Mouse (Mus musculus) cerebellum, adult 11 months (tissue): ENCODE results near the gene Gm6482.
"Not testable (repeated sequence)": the region's sequence is repeated elsewhere in the genome, so short reads cannot be mapped to it uniquely, and the experiment has no call there.

Source experiments
- DNase-seq: peaks from one replicate; pipeline ENCODE4 v3.0.0; 2022

Gm6482 gene

DNA sequence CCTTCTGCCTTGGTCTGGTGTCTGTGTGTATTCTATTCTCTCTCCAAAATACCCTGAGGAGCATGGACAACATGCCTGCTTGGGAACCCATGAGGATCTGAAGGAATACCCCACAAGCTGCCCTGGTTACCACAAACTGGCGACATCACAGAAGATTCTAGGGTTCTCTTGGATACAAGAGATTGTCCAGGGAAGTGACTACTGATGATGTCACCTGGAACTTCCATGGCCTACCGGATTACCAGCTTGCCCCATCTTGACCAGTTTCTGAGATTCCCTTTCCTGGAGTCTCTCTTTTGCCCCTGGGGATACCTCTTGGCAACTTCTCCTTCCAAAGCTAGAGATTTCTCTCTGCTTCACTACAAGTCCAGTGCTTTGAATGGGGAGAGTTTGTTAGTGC lies at the start of gene Gm6482:
TSS of gene Gm6482 (minus strand) at position 101 of the 400 bp plus-strand sequence.
- not testable (repeated sequence) for DNase-seq

DNA sequence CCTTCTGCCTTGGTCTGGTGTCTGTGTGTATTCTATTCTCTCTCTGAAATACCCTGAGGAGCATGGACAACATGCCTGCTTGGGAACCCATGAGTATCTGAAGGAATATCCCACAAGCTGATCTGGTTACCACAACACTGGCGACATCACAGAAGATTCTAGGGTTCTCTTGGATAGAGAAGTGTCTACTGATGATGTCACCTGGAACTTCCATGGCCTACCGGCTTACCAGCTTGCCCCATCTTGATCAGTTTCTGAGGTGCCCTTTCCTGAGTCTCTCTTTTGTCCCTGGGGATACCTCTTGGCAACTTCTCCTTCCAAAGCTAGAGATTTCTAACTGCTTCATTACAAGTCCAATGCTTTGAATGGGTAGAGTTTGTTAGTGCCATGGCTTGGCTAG lies 45.3 kb upstream of the Gm6482 start, which contains the start of gene Gm7954:
TSS of gene Gm7954 (minus strand) at position 101 of the 400 bp plus-strand sequence.
- not testable (repeated sequence) for DNase-seq

- not testable (repeated sequence) for DNase-seq
Observed at GRCm38 (mm10) chr14:41425393-41426075, 17.5 kb upstream of the Gm6482 start.

DNA sequence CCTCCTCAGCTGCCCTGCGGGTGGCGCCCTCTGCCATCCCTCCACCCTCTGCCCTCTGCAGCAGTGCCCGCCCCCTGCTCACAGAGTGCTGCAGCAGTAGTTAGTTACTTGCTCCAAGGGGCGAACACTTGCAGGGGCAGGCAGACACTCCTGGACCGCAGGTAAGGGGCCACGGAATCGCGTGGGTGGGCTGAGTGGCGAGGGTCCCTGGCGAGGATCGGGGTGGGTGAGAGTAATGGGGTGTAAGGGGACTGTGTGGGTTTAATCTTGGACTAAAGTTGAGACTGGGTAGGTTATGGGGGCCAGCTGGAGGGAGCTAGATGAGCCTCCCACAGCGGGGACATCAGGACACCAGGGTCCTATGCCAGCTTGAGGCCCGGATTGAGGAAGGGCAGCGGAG lies 16.6 kb upstream of the Gm6482 start:
- DNase-seq: not testable (repeated sequence)

- not testable (repeated sequence) for DNase-seq
Observed at GRCm38 (mm10) chr14:41386279-41386678, 21.8 kb downstream of the Gm6482 start, which contains the start of gene Gm7945. Gene Gm7945 (minus strand): TSS chr14:41386379.
